Mouse (Mus musculus): ENCODE measurements around the gene Pygl. TPM values are rescaled to one million over a fixed set of nuclear protein-coding genes. Genes with fewer than 3 reads are reported as not detected.

Pygl gene
- polyA plus RNA-seq, 1 experiment from 2014 or later: 8.0 TPM

DNA sequence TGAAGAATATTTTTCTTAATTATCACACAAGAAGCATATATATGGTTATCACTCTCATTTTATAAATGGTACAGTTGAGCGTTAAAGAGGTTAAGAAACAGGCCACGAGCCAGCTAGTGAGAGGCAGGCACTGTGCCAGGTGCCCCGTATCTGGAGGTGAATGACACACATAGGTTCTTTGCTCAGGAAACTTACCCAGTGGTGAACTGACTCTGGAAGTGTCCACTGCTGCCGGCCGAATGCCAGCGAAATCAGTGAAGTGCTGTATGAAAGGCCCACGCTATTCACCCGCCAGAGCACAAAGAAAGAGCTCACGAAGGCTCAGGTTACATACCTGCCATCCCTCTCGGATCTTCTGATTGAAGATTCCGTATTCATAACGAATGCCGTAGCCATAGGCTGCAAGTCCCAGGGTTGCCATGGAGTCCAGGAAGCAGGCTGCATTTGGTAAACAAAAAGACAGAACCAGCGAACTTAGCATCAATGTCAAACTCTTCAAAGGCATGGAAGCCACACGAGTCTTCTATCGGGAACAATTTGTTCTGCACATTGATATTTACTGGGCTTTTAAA, 15.0 kb downstream of the Pygl start:
- Histone ChIP-seq H3K4me2 (no peak overlapping the region), H3K4me3 (ENCODE audit: low read depth, low read length) (no peak overlapping the region), H3K9ac (ENCODE audit: low read length) (no peak overlapping the region), H3K36me3 (ENCODE audit: control insufficient read depth, insufficient read depth, low read length) (no peaks in the 10 kb centered on the region), H3K27me3 (ENCODE audit: control insufficient read depth, insufficient read depth, low read length) (no peaks in the 10 kb centered on the region), H3K27ac (ENCODE audit: low read depth, low read length) (no peak overlapping the region), H3K9me3 (ENCODE audit: control insufficient read depth, low read length) (no peaks in the 10 kb centered on the region), H3K4me1 (ENCODE audit: control insufficient read depth, insufficient read depth, low read length) (peaks cover 4% of the 10 kb centered on the region; the same call in 1 of the 2 replicates)
- DNase-seq (ENCODE audit: low spot score, missing footprints): no peak
- WGBS: 63% methylated on average over 16 of the region's 16 CpGs
- ATAC-seq (ENCODE audit: low FRiP score): 0 out of 2 replicates have a peak, but pooled peaks have one; percentile 7

GRCm38 (mm10) chr12:70214281-70214680, 17.0 kb downstream of the Pygl start:
- Histone ChIP-seq H3K4me2 (no peak overlapping the region), H3K9ac (ENCODE audit: low read length) (no peak overlapping the region), H3K27ac (ENCODE audit: low read depth, low read length) (no peak overlapping the region), H3K4me1 (ENCODE audit: control insufficient read depth, insufficient read depth, low read length) (peaks cover 4% of the 10 kb centered on the region; the same call in 1 of the 2 replicates), H3K9me3 (ENCODE audit: control insufficient read depth, low read length) (no peaks in the 10 kb centered on the region), H3K36me3 (ENCODE audit: control insufficient read depth, insufficient read depth, low read length) (no peaks in the 10 kb centered on the region), H3K4me3 (ENCODE audit: low read depth, low read length) (no peak overlapping the region), H3K27me3 (ENCODE audit: control insufficient read depth, insufficient read depth, low read length) (no peaks in the 10 kb centered on the region)
- DNase-seq (ENCODE audit: low spot score, missing footprints) (no peak), ATAC-seq (ENCODE audit: low FRiP score) (no peak)
- 92% methylated on average over 8 of the region's 8 CpGs for whole genome bisulfite sequencing

DNA sequence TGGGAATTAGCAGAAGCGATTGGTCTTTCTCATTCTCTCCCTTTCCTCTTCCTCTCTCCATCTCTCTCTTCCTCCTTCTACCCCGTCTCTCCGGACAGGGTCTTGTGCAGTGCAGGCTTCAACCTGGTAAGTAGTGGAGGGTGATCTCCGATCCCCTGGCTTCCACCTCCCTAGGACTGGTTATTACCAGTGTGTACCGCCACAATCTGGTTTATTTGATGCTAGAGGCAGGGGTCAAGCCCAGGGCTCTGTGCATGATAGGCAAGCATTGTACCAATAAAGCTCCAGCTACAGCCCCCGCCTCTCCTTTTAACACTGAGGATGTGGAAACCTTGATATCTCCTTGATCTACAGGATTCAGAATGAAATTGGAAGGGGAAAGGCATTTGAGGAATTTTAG, 17.7 kb downstream of the Pygl start:
- ATAC-seq (ENCODE audit: low FRiP score) (no peak), DNase-seq (ENCODE audit: low spot score, missing footprints) (no peak)
- Histone ChIP-seq H3K4me3 (ENCODE audit: low read depth, low read length) (no peak overlapping the region), H3K4me1 (ENCODE audit: control insufficient read depth, insufficient read depth, low read length) (peaks cover 4% of the 10 kb centered on the region; the same call in 1 of the 2 replicates), H3K27me3 (ENCODE audit: control insufficient read depth, insufficient read depth, low read length) (no peaks in the 10 kb centered on the region), H3K9ac (ENCODE audit: low read length) (no peak overlapping the region), H3K36me3 (ENCODE audit: control insufficient read depth, insufficient read depth, low read length) (no peaks in the 10 kb centered on the region), H3K9me3 (ENCODE audit: control insufficient read depth, low read length) (no peaks in the 10 kb centered on the region), H3K4me2 (no peak overlapping the region), H3K27ac (ENCODE audit: low read depth, low read length) (no peak overlapping the region)
- 91% methylated on average over 6 of the region's 6 CpGs for WGBS

DNA sequence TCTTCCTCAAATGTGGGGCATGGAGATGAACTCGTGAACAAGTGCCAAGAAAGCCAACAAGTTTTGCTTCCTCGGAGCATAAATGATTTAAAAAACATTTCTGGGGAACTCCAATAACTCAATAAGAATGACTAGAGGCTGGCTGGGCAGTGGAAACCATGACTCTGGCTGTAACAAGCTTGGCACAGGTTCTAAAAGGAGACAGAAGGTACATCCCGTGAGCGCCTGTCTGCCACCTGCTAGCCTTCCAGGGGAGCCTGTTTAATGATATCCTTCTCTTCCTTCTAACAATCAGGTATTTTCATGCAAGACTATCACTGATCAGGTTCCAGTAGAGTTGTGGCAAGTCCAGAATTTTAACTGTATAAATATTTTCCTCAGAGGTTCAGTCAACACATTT, 18.8 kb downstream of the Pygl start:
- ATAC-seq (ENCODE audit: low FRiP score) (no peak), DNase-seq (ENCODE audit: low spot score, missing footprints) (no peak)
- Histone ChIP-seq H3K9ac (ENCODE audit: low read length) (no peak overlapping the region), H3K27me3 (ENCODE audit: control insufficient read depth, insufficient read depth, low read length) (no peaks in the 10 kb centered on the region), H3K4me2 (no peak overlapping the region), H3K9me3 (ENCODE audit: control insufficient read depth, low read length) (no peaks in the 10 kb centered on the region), H3K4me3 (ENCODE audit: low read depth, low read length) (no peak overlapping the region), H3K27ac (ENCODE audit: low read depth, low read length) (no peak overlapping the region), H3K4me1 (ENCODE audit: control insufficient read depth, insufficient read depth, low read length) (peaks cover 4% of the 10 kb centered on the region; the same call in 1 of the 2 replicates), H3K36me3 (ENCODE audit: control insufficient read depth, insufficient read depth, low read length) (no peaks in the 10 kb centered on the region)
- WGBS: 85% methylated on average over 4 of the region's 4 CpGs

GRCm38 (mm10) chr12:70208214-70208613, 23.1 kb downstream of the Pygl start:
- H3K9me3 ChIP-seq (ENCODE audit: control insufficient read depth, low read length): no peaks in the 10 kb centered on the region
- H3K4me3 ChIP-seq (ENCODE audit: low read depth, low read length): no peak overlapping the region
- no peak overlapping the region for H3K27ac ChIP-seq (ENCODE audit: low read depth, low read length)
- no peaks in the 10 kb centered on the region for H3K27me3 ChIP-seq (ENCODE audit: control insufficient read depth, insufficient read depth, low read length)
- H3K9ac ChIP-seq (ENCODE audit: low read length): no peak overlapping the region
- DNase-seq (ENCODE audit: low spot score, missing footprints): no peak
- ATAC-seq (ENCODE audit: low FRiP score): no peak
- H3K4me2 ChIP-seq: no peak overlapping the region
- H3K36me3 ChIP-seq (ENCODE audit: control insufficient read depth, insufficient read depth, low read length): no peaks in the 10 kb centered on the region
- WGBS: 73% methylated on average over 5 of the region's 5 CpGs
- H3K4me1 ChIP-seq (ENCODE audit: control insufficient read depth, insufficient read depth, low read length): no peaks in the 10 kb centered on the region

- no peak overlapping the region for H3K27ac ChIP-seq (ENCODE audit: low read depth, low read length)
- H3K27me3 ChIP-seq (ENCODE audit: control insufficient read depth, insufficient read depth, low read length): no peaks in the 10 kb centered on the region
- no peaks in the 10 kb centered on the region for H3K4me1 ChIP-seq (ENCODE audit: control insufficient read depth, insufficient read depth, low read length)
- WGBS: 81% methylated on average over 8 of the region's 8 CpGs
- DNase-seq (ENCODE audit: low spot score, missing footprints) (no peak), ATAC-seq (ENCODE audit: low FRiP score) (no peak)
- no peak overlapping the region for H3K4me3 ChIP-seq (ENCODE audit: low read depth, low read length)
- no peaks in the 10 kb centered on the region for H3K36me3 ChIP-seq (ENCODE audit: control insufficient read depth, insufficient read depth, low read length)
- H3K9ac ChIP-seq (ENCODE audit: low read length): no peak overlapping the region
- no peaks in the 10 kb centered on the region for H3K9me3 ChIP-seq (ENCODE audit: control insufficient read depth, low read length)
- H3K4me2 ChIP-seq: no peak overlapping the region
These were observed 26.9 kb downstream of the Pygl start for GRCm38 (mm10) chr12:70204433-70204832.

GRCm38 (mm10) chr12:70201926-70202529, 29.3 kb downstream of the Pygl start:
- no peak overlapping the region for H3K4me2 ChIP-seq
- H3K9ac ChIP-seq (ENCODE audit: low read length): no peak overlapping the region
- H3K4me1 ChIP-seq (ENCODE audit: control insufficient read depth, insufficient read depth, low read length): no peaks in the 10 kb centered on the region
- ATAC-seq (ENCODE audit: low FRiP score): no peak
- 77% methylated on average over 5 of the region's 5 CpGs for WGBS
- H3K9me3 ChIP-seq (ENCODE audit: control insufficient read depth, low read length): no peaks in the 10 kb centered on the region
- H3K36me3 ChIP-seq (ENCODE audit: control insufficient read depth, insufficient read depth, low read length): no peaks in the 10 kb centered on the region
- H3K27ac ChIP-seq (ENCODE audit: low read depth, low read length): no peak overlapping the region
- no peak for DNase-seq (ENCODE audit: low spot score, missing footprints)
- H3K27me3 ChIP-seq (ENCODE audit: control insufficient read depth, insufficient read depth, low read length): no peaks in the 10 kb centered on the region
- H3K4me3 ChIP-seq (ENCODE audit: low read depth, low read length): no peak overlapping the region

DNA sequence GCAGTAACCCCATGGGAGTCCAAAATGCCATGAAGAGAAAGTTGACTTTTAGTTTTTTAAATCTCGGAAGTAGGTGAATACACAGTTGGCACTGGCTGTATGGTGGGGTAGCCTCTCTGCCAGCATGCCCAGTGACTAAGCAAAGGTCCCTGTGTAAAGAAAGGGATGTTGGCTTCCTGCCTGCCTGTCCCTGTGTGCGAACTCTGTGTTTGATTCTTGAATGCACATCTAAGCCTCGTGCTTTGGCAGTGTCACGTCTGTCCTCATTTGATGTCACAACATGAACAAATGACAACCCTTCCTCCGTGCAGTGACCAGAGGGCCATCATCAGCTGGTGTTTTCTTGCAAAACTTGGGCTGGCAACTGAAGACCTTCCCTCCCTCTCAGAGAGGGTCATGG, 34.9 kb downstream of the Pygl start:
- no peak overlapping the region for H3K27ac ChIP-seq (ENCODE audit: low read depth, low read length)
- no peaks in the 10 kb centered on the region for H3K27me3 ChIP-seq (ENCODE audit: control insufficient read depth, insufficient read depth, low read length)
- no peak overlapping the region for H3K9ac ChIP-seq (ENCODE audit: low read length)
- H3K9me3 ChIP-seq (ENCODE audit: control insufficient read depth, low read length): no peaks in the 10 kb centered on the region
- H3K36me3 ChIP-seq (ENCODE audit: control insufficient read depth, insufficient read depth, low read length): no peaks in the 10 kb centered on the region
- no peak overlapping the region for H3K4me3 ChIP-seq (ENCODE audit: low read depth, low read length)
- 90% methylated on average over 5 of the region's 5 CpGs for WGBS
- no peak overlapping the region for H3K4me2 ChIP-seq
- no peak for DNase-seq (ENCODE audit: low spot score, missing footprints)
- no peaks in the 10 kb centered on the region for H3K4me1 ChIP-seq (ENCODE audit: control insufficient read depth, insufficient read depth, low read length)
- ATAC-seq (ENCODE audit: low FRiP score): no peak

GRCm38 (mm10) chr12:70195426-70195825, 35.9 kb downstream of the Pygl start:
- ATAC-seq (ENCODE audit: low FRiP score) (no peak), DNase-seq (ENCODE audit: low spot score, missing footprints) (no peak)
- Histone ChIP-seq H3K9ac (ENCODE audit: low read length) (no peak overlapping the region), H3K36me3 (ENCODE audit: control insufficient read depth, insufficient read depth, low read length) (no peaks in the 10 kb centered on the region), H3K27ac (ENCODE audit: low read depth, low read length) (no peak overlapping the region), H3K4me1 (ENCODE audit: control insufficient read depth, insufficient read depth, low read length) (no peaks in the 10 kb centered on the region), H3K4me2 (no peak overlapping the region), H3K4me3 (ENCODE audit: low read depth, low read length) (no peak overlapping the region), H3K27me3 (ENCODE audit: control insufficient read depth, insufficient read depth, low read length) (no peaks in the 10 kb centered on the region), H3K9me3 (ENCODE audit: control insufficient read depth, low read length) (no peaks in the 10 kb centered on the region)
- 94% methylated on average over 6 of the region's 6 CpGs for WGBS

All from midbrain, embryonic 11.5 days (tissue).